Mouse (Mus musculus) ES-Bruce4 (cell line): ENCODE measurements at regions not wholly inside any gene's neighbourhood (a gene's known extent, or its start where the extent isn't known, plus 50 kb on each side); places are given as distances from the start of the nearest gene placed in this dataset.

ENCODE experiments used
- CTCF ChIP-seq: IDR thresholded peaks from one replicate; pipeline ENCODE4 v1.8.1; 2011; ENCODE audit warnings: low read depth, low read length
- EP300 ChIP-seq: IDR thresholded peaks from 2 replicates; pipeline ENCODE4 v1.6.1; 2011; ENCODE audit warnings: low read depth, low read length; ENCODE audit not compliant: insufficient read depth

- TF ChIP-seq CTCF: no peak
- no peak for TF ChIP-seq EP300
Measured at GRCm38 (mm10) chr7:25981167-25981566, 80.1 kb upstream of the Cyp2b13 start.
